Mouse (Mus musculus) limb, embryonic 10.5 days (tissue): ENCODE data around the gene Hyal1. TPM values are rescaled to one million over a fixed set of nuclear protein-coding genes. Genes with fewer than 3 reads are reported as not detected.

Experiments
- DNase-seq: peaks from one replicate; pipeline ENCODE4 v3.0.0-alpha.2; 2017; ENCODE audit warnings: low spot score
- H3K27ac ChIP-seq: fragments of 300-500 bp; sonication (generic); 2 replicates; pipeline ENCODE4 v1.5.1; 2016; ENCODE audit warnings: mild to moderate bottlenecking
- H3K27me3 ChIP-seq: fragments of 300-500 bp; sonication (generic); 2 replicates; pipeline ENCODE4 v1.6.1; 2016; ENCODE audit warnings: low read depth, mild to moderate bottlenecking; ENCODE audit not compliant: poor library complexity, severe bottlenecking
- H3K36me3 ChIP-seq: fragments of 300-500 bp; sonication (generic); 2 replicates; pipeline ENCODE4 v1.6.1; 2016; ENCODE audit warnings: mild to moderate bottlenecking, moderate library complexity
- H3K4me1 ChIP-seq: fragments of 300-500 bp; sonication (generic); 2 replicates; pipeline ENCODE4 v1.6.1; 2016
- H3K4me3 ChIP-seq: fragments of 300-500 bp; sonication (generic); 2 replicates; pipeline ENCODE4 v1.5.1; 2016; ENCODE audit warnings: mild to moderate bottlenecking, moderate library complexity
- H3K9me3 ChIP-seq: fragments of 300-500 bp; sonication (generic); replicated peaks from 2 replicates; pipeline ENCODE4 v1.6.1; 2016; ENCODE audit warnings: mild to moderate bottlenecking
- WGBS: fragments of 180-500 bp; shearing (Covaris S2); methylation state at CpG from one replicate; pipeline ENCODE4 v1.1.7; 2016; 5-methylcytosine and 5-hydroxymethylcytosine counted together
- polyA plus RNA-seq: library from polyadenylated mRNA; unstranded; fragments of >200 nt; fragmentation: Nextera tagmentation; extraction: Ambion mirVana; gene quantifications from 2 replicates; pipeline ENCODE4 v1.2.1, GENCODE M21; 2016

The Hyal1 gene
- 7.9 and 10.2 TPM in 2 replicates for polyA plus RNA-seq

DNA sequence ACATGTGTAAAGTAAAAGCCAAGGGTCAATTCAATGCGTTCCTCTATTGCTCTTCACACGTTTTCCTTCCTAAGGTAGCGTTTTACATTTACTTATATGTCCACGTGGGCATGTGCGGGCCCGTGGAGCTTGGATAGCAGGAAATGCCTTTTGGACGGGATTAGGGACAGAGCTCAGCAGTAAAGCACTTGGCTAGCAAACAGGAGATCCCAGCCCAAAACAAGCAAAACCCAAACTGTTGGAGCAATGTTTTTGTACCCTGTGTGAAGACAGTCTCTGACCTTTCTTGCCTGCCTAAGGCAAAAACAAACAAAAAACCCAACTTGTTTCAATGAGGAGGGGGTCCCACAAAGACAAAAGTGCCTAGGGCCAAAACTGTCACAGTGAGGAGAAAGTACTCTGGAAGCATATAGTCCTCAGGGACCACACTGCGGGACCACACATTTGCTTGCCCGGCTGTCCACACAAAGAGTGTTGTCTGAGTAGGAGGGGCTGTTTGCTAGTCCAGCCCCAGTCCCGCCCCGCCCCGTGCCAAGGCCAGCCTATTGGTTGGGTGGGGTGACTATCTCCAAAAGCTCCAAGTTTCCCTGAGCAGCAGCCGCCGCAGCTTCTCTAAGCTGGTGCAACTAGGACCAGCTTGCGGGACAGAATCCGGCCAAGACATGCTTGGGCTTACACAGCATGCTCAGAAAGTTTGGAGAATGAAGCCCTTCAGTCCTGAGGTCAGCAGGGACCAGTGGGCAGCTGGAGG is at the start of gene Hyal1:
TSS of gene Hyal1 (plus strand) at position 571 of the 751 bp plus-strand sequence.
- DNase-seq: peak; percentile 88
- 33% methylated on average over 16 of the region's 16 CpGs for WGBS
- peak within 1 kb of the TSS; percentile 84 for H3K27ac ChIP-seq
- peaks cover 61% of the 10 kb centered on the region for H3K4me1 ChIP-seq
- H3K9me3 ChIP-seq: no peaks in the 10 kb centered on the region
- H3K36me3 ChIP-seq: peaks cover 52% of the 10 kb centered on the region
- H3K4me3 ChIP-seq: peak within 1 kb of the TSS; percentile 46
- no peaks in the 10 kb centered on the region for H3K27me3 ChIP-seq

DNA sequence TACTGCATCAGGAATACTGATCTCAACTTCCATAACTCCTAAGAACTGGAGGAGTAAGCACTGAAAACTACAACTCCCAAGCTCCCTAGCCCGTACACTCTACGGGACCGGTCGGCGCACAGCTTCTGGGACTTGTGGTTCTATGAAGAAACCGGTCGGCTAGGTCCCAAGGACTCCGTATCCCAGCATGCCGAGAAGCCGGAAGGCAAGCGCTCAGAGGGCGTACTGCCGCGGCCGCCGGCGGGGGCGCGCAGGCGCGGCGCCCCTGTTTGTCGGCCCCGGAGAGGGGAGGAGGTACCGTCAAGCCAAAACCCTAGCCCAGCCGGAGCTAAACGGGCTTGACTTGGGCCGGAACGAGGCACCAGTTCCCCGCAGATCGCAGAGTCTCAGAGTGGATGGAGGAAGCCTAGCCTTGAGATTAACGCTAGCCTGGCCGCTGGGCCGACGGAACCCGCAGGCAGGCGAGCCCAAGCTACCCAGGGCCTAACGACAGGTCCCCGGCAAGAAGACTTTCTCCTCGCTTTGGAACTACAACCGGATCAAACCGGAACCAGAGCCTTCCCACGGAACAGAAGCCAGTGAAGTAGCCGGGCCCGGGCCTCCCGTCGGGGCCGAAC is 42.8 kb upstream of the Hyal1 start, which contains the start of gene Tmem115:
TSS of gene Tmem115 (plus strand) at position 155 of the 617 bp plus-strand sequence.
- DNase-seq: peak; percentile 89
- under 1% methylated on average over 48 of the region's 48 CpGs for WGBS
- Histone ChIP-seq H3K27me3 (peaks cover 16% of the 10 kb centered on the region; the same call in 1 of the 2 replicates), H3K9me3 (no peaks in the 10 kb centered on the region), H3K4me1 (peaks cover 36% of the 10 kb centered on the region), H3K27ac (peak within 1 kb of the TSS; percentile 85), H3K36me3 (peaks cover 25% of the 10 kb centered on the region), H3K4me3 (peak within 1 kb of the TSS; percentile 75)

DNA sequence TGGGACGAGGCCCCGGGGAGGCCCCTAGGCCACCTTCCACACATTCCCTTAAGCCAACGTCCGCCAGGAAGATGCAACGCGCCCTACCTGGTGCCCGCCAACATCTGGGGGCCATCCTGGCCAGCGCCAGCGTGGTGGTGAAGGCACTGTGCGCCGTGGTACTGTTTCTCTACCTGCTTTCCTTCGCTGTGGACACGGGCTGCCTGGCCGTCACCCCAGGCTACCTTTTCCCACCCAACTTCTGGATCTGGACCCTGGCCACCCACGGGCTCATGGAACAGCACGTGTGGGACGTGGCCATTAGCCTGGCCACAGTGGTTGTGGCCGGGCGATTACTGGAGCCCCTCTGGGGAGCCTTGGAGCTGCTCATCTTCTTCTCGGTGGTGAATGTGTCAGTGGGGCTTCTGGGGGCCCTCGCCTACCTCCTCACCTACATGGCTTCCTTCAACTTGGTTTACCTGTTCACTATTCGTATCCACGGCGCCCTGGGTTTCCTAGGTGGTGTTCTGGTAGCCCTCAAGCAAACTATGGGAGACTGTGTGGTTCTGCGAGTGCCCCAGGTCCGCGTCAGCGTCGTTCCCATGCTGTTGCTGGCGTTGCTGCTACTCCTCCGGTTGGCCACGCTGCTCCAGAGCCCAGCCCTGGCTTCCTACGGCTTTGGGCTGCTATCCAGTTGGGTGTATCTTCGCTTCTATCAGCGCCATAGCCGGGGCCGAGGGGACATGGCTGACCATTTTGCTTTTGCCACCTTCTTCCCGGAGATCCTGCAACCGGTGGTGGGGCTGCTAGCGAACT is 42.1 kb upstream of the Hyal1 start:
- Histone ChIP-seq H3K4me3 (peak overlapping the region; percentile 75), H3K27me3 (peaks cover 13% of the 10 kb centered on the region; the same call in 1 of the 2 replicates), H3K9me3 (no peaks in the 10 kb centered on the region), H3K4me1 (peaks cover 36% of the 10 kb centered on the region), H3K36me3 (peaks cover 32% of the 10 kb centered on the region), H3K27ac (peak overlapping the region; percentile 85)
- WGBS: under 1% methylated on average over 40 of the region's 40 CpGs
- peak; percentile 51 for DNase-seq

GRCm38 (mm10) chr9:107538231-107538630 is 38.5 kb upstream of the Hyal1 start:
- no peaks in the 10 kb centered on the region for H3K27me3 ChIP-seq
- DNase-seq: no peak
- H3K4me3 ChIP-seq: no peak overlapping the region
- WGBS: 94% methylated on average over 7 of the region's 7 CpGs
- H3K4me1 ChIP-seq: peaks cover 57% of the 10 kb centered on the region
- H3K36me3 ChIP-seq: peaks cover 41% of the 10 kb centered on the region
- no peaks in the 10 kb centered on the region for H3K9me3 ChIP-seq
- no peak overlapping the region for H3K27ac ChIP-seq

GRCm38 (mm10) chr9:107538711-107539110 is 38.0 kb upstream of the Hyal1 start:
- peaks cover 46% of the 10 kb centered on the region for H3K36me3 ChIP-seq
- H3K4me1 ChIP-seq: peaks cover 59% of the 10 kb centered on the region
- DNase-seq: no peak
- H3K4me3 ChIP-seq: no peak overlapping the region
- no peaks in the 10 kb centered on the region for H3K27me3 ChIP-seq
- no peak overlapping the region for H3K27ac ChIP-seq
- 89% methylated on average over 3 of the region's 3 CpGs for WGBS
- no peaks in the 10 kb centered on the region for H3K9me3 ChIP-seq

- Histone ChIP-seq H3K27me3 (no peaks in the 10 kb centered on the region), H3K4me1 (peaks cover 51% of the 10 kb centered on the region), H3K27ac (no peak overlapping the region), H3K4me3 (no peak overlapping the region), H3K9me3 (no peaks in the 10 kb centered on the region), H3K36me3 (peaks cover 58% of the 10 kb centered on the region)
- no peak for DNase-seq
- 89% methylated on average over 8 of the region's 8 CpGs for WGBS
Measured at GRCm38 (mm10) chr9:107539940-107540339, 36.8 kb upstream of the Hyal1 start.

- WGBS: 76% methylated on average over 4 of the region's 4 CpGs
- Histone ChIP-seq H3K9me3 (no peaks in the 10 kb centered on the region), H3K27me3 (no peaks in the 10 kb centered on the region), H3K4me3 (0 out of 2 replicates have a peak overlapping the region, but pooled peaks have one; percentile 68), H3K36me3 (peaks cover 63% of the 10 kb centered on the region), H3K4me1 (peaks cover 49% of the 10 kb centered on the region), H3K27ac (no peak overlapping the region)
- no peak for DNase-seq
Measured at GRCm38 (mm10) chr9:107540420-107540819, 36.3 kb upstream of the Hyal1 start.

DNA sequence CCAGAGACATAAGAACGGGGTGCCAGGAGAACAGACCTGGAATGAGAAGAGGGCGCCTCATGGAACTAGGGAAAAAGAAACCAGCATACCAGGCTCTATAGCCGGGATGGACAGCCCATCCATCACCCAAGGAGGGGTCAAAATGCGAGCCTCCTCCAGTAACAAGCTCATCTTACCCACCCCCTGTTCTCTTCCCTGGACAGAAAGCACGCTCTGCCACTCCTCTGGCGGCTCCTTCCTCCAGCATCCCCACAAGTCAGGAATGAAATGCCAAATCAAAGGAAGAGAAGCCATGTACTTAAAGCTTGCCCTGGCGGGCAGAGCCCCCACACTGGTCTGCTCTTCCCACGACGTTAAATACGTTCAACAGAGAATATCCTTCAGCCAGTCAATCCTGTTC is 35.7 kb upstream of the Hyal1 start:
- no peak for DNase-seq
- H3K4me1 ChIP-seq: peaks cover 48% of the 10 kb centered on the region
- no peak overlapping the region for H3K27ac ChIP-seq
- 32% methylated on average over 10 of the region's 10 CpGs for WGBS
- H3K4me3 ChIP-seq: peak overlapping the region; percentile 68
- H3K36me3 ChIP-seq: peaks cover 63% of the 10 kb centered on the region
- H3K9me3 ChIP-seq: no peaks in the 10 kb centered on the region
- H3K27me3 ChIP-seq: no peaks in the 10 kb centered on the region

DNA sequence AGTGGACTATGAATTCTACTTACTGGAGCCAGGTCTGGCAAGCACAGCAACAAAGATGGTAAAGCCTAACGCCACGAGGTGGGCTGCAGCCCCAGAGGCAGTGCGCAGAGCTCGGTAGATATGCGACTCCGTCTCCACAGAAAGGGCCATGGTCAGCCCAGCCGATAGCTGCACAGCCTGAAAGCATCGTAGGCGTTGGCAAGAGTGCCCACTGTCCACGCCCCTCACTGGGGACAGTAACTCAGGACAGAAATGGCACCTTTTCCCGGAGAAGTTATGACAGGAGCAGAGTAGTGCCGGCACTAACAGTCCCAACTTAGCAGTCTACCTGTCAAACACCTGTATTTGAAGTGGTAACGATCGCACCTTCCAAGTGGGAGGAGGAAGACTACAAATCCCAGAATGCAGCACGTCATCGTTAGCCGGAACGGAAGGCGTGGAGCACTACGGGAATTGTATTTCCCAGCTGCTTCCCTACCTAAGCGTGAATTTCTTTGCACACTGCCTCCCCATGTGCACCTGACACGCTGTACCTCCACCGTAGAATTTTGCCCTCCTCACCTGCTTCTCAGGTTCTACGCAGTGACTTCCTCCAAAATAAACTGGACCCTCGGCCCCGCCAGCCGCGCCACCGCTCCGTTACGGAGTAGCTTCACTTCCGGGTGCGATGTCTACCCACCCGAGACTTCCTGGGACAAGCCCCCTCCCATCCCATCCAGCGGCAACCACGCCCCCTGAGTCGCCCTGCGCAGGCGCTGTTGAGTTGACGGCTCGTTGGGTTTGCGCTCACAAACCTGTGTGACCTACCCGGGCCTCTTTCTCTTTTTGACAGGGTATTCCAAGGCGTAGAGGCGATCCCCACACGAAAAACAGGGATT is 35.0 kb upstream of the Hyal1 start, which contains the start of the genes Cyb561d2 and Nprl2:
TSS of gene Cyb561d2 (minus strand) at position 720 of the 878 bp plus-strand sequence.
TSS of gene Nprl2 (plus strand) at position 753 of the 878 bp plus-strand sequence.
- H3K4me1 ChIP-seq: peaks cover 48% of the 10 kb centered on the region
- peak within 1 kb of the TSS; percentile 75 for H3K27ac ChIP-seq
- H3K27me3 ChIP-seq: no peaks in the 10 kb centered on the region
- H3K36me3 ChIP-seq: peaks cover 60% of the 10 kb centered on the region
- WGBS: under 1% methylated on average over 46 of the region's 46 CpGs
- DNase-seq: peak; percentile 96
- H3K9me3 ChIP-seq: no peaks in the 10 kb centered on the region
- peak within 1 kb of the TSS; percentile 68 for H3K4me3 ChIP-seq

DNA sequence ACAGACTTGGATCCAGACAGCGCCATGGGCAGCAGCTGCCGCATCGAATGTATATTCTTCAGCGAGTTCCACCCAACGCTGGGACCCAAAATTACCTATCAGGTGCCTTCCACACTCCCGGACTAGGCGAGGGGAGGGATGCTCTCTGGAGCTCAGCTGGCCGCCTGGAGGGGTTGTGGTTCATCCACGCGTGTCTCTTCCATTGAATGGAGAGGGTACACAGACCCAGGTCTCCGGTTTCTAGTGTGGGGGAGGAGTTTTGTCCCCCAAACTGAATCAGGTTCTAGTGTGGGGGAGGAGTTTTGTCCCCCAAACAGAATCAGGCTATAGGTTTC is 34.4 kb upstream of the Hyal1 start:
- Histone ChIP-seq H3K27me3 (no peaks in the 10 kb centered on the region), H3K4me3 (peak overlapping the region; percentile 68), H3K9me3 (no peaks in the 10 kb centered on the region), H3K27ac (peak overlapping the region; percentile 75), H3K4me1 (peaks cover 48% of the 10 kb centered on the region), H3K36me3 (peaks cover 54% of the 10 kb centered on the region)
- DNase-seq: no peak
- WGBS: under 1% methylated on average over 11 of the region's 11 CpGs

DNA sequence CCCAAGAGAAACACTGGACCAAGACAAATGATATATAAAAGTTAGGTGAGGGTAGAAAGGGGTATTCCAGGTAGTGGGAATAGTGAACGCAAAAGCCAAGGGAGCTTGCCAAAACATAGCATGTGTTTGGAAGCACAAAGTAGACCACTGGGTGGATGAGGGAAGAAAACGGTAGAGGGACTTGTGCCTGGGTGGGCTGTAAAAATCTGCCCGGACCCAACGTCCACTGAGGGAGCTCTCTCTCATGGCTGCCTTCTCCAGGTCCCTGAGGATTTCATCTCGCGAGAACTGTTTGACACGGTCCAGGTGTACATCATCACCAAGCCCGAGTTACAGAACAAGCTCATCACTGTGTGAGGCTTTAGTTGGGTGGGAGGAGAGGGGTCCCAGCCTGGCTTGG is 34.0 kb upstream of the Hyal1 start:
- H3K4me3 ChIP-seq: peak overlapping the region; percentile 68

DNA sequence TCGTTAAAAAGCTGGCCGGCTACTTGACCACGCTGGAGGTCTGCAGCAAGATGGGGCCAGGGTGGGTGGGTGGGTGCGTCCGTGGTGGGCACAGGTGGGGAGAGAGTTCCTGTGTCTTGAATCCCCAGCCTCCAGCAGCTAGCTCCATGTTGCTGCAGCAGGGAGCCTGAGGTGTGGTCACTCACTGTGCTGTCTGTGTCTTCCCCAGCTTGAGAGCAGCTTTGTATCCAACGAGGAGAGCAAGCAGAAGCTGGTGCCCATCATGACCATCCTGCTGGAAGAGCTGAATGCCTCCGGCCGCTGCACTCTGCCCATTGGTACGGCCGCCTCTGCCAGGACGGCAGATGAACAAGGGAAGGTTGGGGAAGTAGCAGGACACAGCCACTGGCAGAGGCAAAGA is 33.4 kb upstream of the Hyal1 start:
- peaks cover 44% of the 10 kb centered on the region for H3K36me3 ChIP-seq

More for the DNA sequence above, 34.0 kb upstream of the Hyal1 start:
- H3K36me3 ChIP-seq: peaks cover 50% of the 10 kb centered on the region
- no peak for DNase-seq
- H3K27ac ChIP-seq: peak overlapping the region; percentile 75; the same call in 1 of the 2 replicates
- H3K27me3 ChIP-seq: 0 out of 2 replicates have a peak, but pooled peaks cover 2% of the 10 kb centered on the region
- 50% methylated on average over 8 of the region's 8 CpGs for WGBS
- H3K4me1 ChIP-seq: peaks cover 51% of the 10 kb centered on the region
- no peaks in the 10 kb centered on the region for H3K9me3 ChIP-seq

More for the DNA sequence above, 33.4 kb upstream of the Hyal1 start:
- H3K27ac ChIP-seq: no peak overlapping the region
- peaks cover 7% of the 10 kb centered on the region for H3K27me3 ChIP-seq
- H3K4me3 ChIP-seq: peak overlapping the region; percentile 68; the same call in 1 of the 2 replicates
- H3K4me1 ChIP-seq: peaks cover 53% of the 10 kb centered on the region
- no peaks in the 10 kb centered on the region for H3K9me3 ChIP-seq
- 88% methylated on average over 11 of the region's 11 CpGs for WGBS
- DNase-seq: no peak
